Mouse (Mus musculus): ENCODE data around the gene Esp24. TPM values are rescaled to one million over a fixed set of nuclear protein-coding genes. Genes with fewer than 3 reads are reported as not detected.

The Esp24 gene
- not detected in 2 replicates for polyA plus RNA-seq (2015; fragmentation: Nextera tagmentation; extraction: Ambion mirVana)

DNA sequence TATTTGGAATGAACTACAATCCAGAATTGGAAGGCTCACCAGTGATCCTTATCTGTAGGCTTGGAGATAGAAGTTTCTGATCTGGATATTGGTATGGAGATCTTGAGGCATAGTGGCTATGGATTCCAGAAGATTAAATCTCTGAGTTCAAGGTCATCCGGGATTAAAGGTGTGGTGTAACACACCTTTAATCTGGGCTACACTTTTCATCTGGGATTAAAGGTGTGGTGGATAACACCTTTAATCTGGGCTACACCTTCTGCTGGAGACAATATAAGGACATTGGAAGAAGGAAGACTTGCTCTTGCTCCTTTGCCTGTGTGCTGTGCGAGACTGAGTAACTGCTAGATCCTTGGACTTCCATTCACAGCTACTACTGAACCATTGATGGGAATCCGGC, at the start of gene Esp24:
Esp24 (plus strand) TSS at position 301 of the 400 bp plus-strand sequence.

DNA sequence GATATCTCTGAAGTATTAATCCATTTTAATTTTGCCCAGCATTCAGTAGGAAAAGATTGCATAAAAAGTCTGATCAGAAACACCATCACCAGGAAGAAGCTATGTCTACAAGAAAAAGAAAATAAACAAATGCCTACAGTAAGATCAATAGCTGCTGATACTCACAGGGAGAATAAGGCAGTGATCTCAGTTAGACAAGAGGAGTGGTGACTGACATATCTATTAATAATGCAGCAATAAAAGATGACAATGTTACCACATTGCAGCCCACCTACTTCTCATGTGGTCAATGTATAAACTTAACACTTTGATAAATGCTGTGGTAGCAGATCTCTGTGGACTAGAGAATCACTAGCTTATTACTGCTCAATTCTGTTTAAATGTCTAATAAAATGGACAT, 6.7 kb downstream of the Esp24 start, which contains the start of gene Gm21903:
Gm21903 (minus strand) TSS at position 101 of the 400 bp plus-strand sequence.

DNA sequence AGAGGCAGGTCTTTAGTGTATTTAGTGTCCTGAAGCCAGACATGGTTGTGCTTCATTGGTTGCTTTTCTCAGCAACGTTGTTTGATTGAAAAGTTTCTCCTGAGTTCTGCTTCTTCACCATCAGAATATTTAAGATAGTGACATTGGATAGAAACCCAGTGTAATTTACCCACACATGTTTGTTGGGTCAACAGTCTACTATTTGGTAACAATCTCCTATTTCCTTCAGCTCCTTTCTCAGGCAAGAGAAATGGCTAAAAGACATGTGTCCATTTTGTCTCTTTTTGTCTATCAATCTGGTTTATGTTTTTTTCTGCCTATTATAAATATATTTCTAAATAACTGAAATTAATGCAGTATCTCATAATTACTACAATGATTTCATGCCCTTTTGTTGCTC, 40.4 kb downstream of the Esp24 start, which contains the start of gene Esp23:
Esp23 (minus strand) TSS at position 101 of the 400 bp plus-strand sequence.

Other genes with a start within 250 kb of the Esp24 start
- gene Gm21903, start 6.6 kb downstream of the Esp24 start, polyA plus RNA-seq (2015; fragmentation: Nextera tagmentation; extraction: Ambion mirVana) = not detected in 2 replicates
- gene Esp23, start 40.3 kb downstream of the Esp24 start, polyA plus RNA-seq (2015; fragmentation: Nextera tagmentation; extraction: Ambion mirVana) = not detected in 2 replicates
- gene Esp22, start 58.6 kb downstream of the Esp24 start, polyA plus RNA-seq (2015; fragmentation: Nextera tagmentation; extraction: Ambion mirVana) = not detected in 2 replicates